Mouse (Mus musculus): Measurements from ENCODE around the gene Nme7. TPM values are rescaled to one million over a fixed set of nuclear protein-coding genes. Genes with fewer than 3 reads are reported as not detected.
A peak's percentile ranks its signal among the peaks of the same experiment; 100 is the strongest.

Nme7 gene
- total and polyA plus RNA-seq, 2 experiments from 2014 or later: 9.0 to 10.5 TPM

DNA sequence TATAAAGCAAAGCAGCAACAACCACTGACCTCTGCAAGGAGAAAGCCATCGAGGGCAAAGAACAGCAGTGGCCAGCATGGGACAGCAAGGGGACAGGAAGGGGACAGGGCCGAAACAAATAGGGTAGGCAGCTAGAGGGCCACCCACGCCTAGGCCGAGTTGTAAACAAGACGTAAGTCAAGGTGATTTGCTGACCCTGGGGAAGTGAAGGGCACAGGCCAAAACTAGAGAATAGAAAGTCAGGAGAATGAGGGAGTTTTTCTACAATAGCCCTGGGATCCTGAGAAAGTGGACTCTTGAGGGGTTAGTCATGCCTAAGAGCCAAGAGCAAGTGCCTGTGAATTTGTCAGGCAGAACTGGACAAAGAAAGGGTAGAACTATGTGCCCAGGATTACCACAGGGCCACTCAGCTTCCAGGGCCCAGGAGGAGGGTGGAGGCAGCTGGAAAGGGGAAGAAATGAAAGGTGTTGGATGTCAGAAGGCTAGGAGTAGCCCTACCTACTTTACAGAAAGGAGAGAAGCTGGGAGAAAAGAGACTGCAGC, 141.8 kb downstream of the Nme7 start:
- ATAC-seq (ENCODE audit: insufficient read depth, low read depth): no peak
- no peaks in the 10 kb centered on the region for H3K9me3 ChIP-seq (replicated peaks; ENCODE audit: control insufficient read depth, low read length)
- H3K4me1 ChIP-seq (ENCODE audit: control insufficient read depth, insufficient read depth): peaks cover 7% of the 10 kb centered on the region
- H3K36me3 ChIP-seq (replicated peaks; ENCODE audit: control insufficient read depth, insufficient read depth, low read length): peaks cover 55% of the 10 kb centered on the region
- H3K27ac ChIP-seq (ENCODE audit: low read depth): peak overlapping the region; percentile 41; the same call in 1 of the 2 replicates
- no peak for TF ChIP-seq CTCF (IDR thresholded peaks at IDR 0.05; ENCODE audit: low read depth)
- no peak for TF ChIP-seq EP300 (IDR thresholded peaks at IDR 0.05; ENCODE audit: low read depth)
- no peak for DNase-seq (ENCODE audit: low spot score)
- no peak overlapping the region for H3K4me3 ChIP-seq (ENCODE audit: low read depth, low read length)
- WGBS: 76% methylated on average over 5 of the region's 5 CpGs
- no peak overlapping the region for H3K4me2 ChIP-seq (ENCODE audit: low read depth, low read length)
- no peaks in the 10 kb centered on the region for H3K27me3 ChIP-seq (ENCODE audit: control insufficient read depth, insufficient read depth, low read length)
- H3K9ac ChIP-seq (replicated peaks; ENCODE audit: low read depth, low read length): no peak overlapping the region

- no peak overlapping the region for H3K4me3 ChIP-seq (ENCODE audit: low read depth, low read length)
- no peak for DNase-seq (ENCODE audit: low spot score)
- H3K4me1 ChIP-seq (ENCODE audit: control insufficient read depth, insufficient read depth): peaks cover 13% of the 10 kb centered on the region
- peaks cover 55% of the 10 kb centered on the region for H3K36me3 ChIP-seq (replicated peaks; ENCODE audit: control insufficient read depth, insufficient read depth, low read length)
- no peak overlapping the region for H3K27ac ChIP-seq (ENCODE audit: low read depth)
- H3K27me3 ChIP-seq (ENCODE audit: control insufficient read depth, insufficient read depth, low read length): no peaks in the 10 kb centered on the region
- no peak overlapping the region for H3K4me2 ChIP-seq (ENCODE audit: low read depth, low read length)
- no peak for ATAC-seq (ENCODE audit: insufficient read depth, low read depth)
- no peak overlapping the region for H3K9ac ChIP-seq (replicated peaks; ENCODE audit: low read depth, low read length)
- TF ChIP-seq EP300 (IDR thresholded peaks at IDR 0.05; ENCODE audit: low read depth): no peak
- TF ChIP-seq CTCF (IDR thresholded peaks at IDR 0.05; ENCODE audit: low read depth): no peak
- 92% methylated on average over 10 of the region's 10 CpGs for WGBS
- H3K9me3 ChIP-seq (replicated peaks; ENCODE audit: control insufficient read depth, low read length): no peaks in the 10 kb centered on the region
These were observed 142.6 kb downstream of the Nme7 start for GRCm38 (mm10) chr1:164446535-164446934.

DNA sequence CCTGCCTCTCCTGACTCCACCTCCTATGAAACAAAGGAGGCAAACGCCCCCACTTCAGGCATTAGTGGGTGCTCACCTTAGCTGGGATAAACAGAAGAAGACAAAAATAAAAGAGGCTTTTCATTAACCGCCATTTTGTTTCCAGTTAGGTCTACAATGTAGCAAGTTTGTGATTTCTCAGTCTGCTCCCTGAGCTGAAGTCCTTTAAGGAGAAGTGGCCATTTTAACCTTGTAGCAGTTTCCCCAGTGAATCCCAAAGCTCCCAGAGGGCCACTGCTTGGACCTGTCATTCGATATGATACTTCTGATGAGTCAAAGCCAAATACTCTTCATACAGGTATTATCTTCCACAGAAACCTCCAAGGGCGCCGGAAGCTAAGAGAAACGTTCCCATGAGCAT, 143.6 kb downstream of the Nme7 start:
- Histone ChIP-seq H3K36me3 (replicated peaks; ENCODE audit: control insufficient read depth, insufficient read depth, low read length) (peaks cover 55% of the 10 kb centered on the region), H3K4me3 (ENCODE audit: low read depth, low read length) (no peak overlapping the region), H3K9ac (replicated peaks; ENCODE audit: low read depth, low read length) (no peak overlapping the region), H3K27me3 (ENCODE audit: control insufficient read depth, insufficient read depth, low read length) (no peaks in the 10 kb centered on the region), H3K27ac (ENCODE audit: low read depth) (no peak overlapping the region), H3K9me3 (replicated peaks; ENCODE audit: control insufficient read depth, low read length) (no peaks in the 10 kb centered on the region), H3K4me2 (ENCODE audit: low read depth, low read length) (no peak overlapping the region), H3K4me1 (ENCODE audit: control insufficient read depth, insufficient read depth) (peaks cover 13% of the 10 kb centered on the region)
- DNase-seq (ENCODE audit: low spot score) (no peak), ATAC-seq (ENCODE audit: insufficient read depth, low read depth) (no peak)
- WGBS: 86% methylated on average over 6 of the region's 6 CpGs
- TF ChIP-seq EP300 (IDR thresholded peaks at IDR 0.05; ENCODE audit: low read depth) (no peak), CTCF (IDR thresholded peaks at IDR 0.05; ENCODE audit: low read depth) (no peak)

- H3K27ac ChIP-seq (ENCODE audit: low read depth): peak overlapping the region; percentile 62
- H3K9ac ChIP-seq (replicated peaks; ENCODE audit: low read depth, low read length): no peak overlapping the region
- WGBS: 58% methylated on average over 8 of the region's 8 CpGs
These were observed 145.7 kb downstream of the Nme7 start for GRCm38 (mm10) chr1:164449626-164450025.

DNA sequence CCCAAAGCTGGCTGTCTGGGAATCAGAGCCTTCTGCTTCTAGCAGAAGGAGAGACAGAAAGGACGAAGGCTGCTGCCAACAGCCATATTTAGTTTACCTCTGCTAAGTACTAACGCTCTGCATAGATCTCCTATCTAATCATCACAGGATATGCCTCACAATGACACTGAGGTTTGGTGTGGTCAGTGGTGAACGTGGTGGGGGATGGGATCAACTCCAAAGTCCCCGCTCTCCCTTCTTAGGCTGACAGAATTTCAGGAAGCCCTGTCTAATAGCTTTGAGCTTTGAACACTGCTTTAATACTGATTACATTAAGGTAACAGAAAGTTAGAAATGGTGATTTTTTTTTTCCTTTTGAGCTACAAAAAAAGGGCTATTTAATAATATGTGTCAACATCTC, 146.3 kb downstream of the Nme7 start:
- no peak overlapping the region for H3K4me2 ChIP-seq (ENCODE audit: low read depth, low read length)
- peaks cover 45% of the 10 kb centered on the region for H3K36me3 ChIP-seq (replicated peaks; ENCODE audit: control insufficient read depth, insufficient read depth, low read length)

More at GRCm38 (mm10) chr1:164449626-164450025, 145.7 kb downstream of the Nme7 start:
- 0 out of 2 replicates have a peak, but pooled peaks have one; percentile 20 for ATAC-seq (ENCODE audit: insufficient read depth, low read depth)
- no peak overlapping the region for H3K4me2 ChIP-seq (ENCODE audit: low read depth, low read length)
- H3K4me1 ChIP-seq (ENCODE audit: control insufficient read depth, insufficient read depth): peaks cover 34% of the 10 kb centered on the region
- peaks cover 45% of the 10 kb centered on the region for H3K36me3 ChIP-seq (replicated peaks; ENCODE audit: control insufficient read depth, insufficient read depth, low read length)
- DNase-seq (ENCODE audit: low spot score): no peak
- TF ChIP-seq CTCF (IDR thresholded peaks at IDR 0.05; ENCODE audit: low read depth) (no peak), EP300 (IDR thresholded peaks at IDR 0.05; ENCODE audit: low read depth) (no peak)
- H3K4me3 ChIP-seq (ENCODE audit: low read depth, low read length): no peak overlapping the region
- no peaks in the 10 kb centered on the region for H3K27me3 ChIP-seq (ENCODE audit: control insufficient read depth, insufficient read depth, low read length)
- no peaks in the 10 kb centered on the region for H3K9me3 ChIP-seq (replicated peaks; ENCODE audit: control insufficient read depth, low read length)

DNA sequence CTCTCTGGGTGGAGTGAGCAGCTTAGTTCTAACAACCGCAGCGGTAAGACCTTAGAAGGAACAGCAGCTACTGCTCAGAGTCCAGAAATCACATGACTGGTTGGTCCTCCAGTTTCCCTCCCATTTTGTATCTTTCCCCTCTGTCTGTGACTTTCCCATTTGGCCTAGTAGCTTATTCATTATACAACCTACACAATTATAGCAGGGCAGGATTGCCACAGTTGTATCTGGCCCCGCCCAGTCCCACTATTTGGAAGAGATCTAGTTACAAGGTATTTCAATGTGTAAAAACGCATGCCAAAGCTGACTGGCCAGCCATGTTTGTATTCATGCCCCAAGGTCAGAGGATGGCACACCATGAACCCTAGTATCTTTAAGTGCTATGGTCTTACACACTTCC, 146.7 kb downstream of the Nme7 start:
- WGBS: 70% methylated on average over 4 of the region's 4 CpGs
- H3K9me3 ChIP-seq (replicated peaks; ENCODE audit: control insufficient read depth, low read length): no peaks in the 10 kb centered on the region
- H3K4me2 ChIP-seq (ENCODE audit: low read depth, low read length): no peak overlapping the region
- H3K27ac ChIP-seq (ENCODE audit: low read depth): peak overlapping the region; percentile 64; the same call in 1 of the 2 replicates
- H3K4me3 ChIP-seq (ENCODE audit: low read depth, low read length): no peak overlapping the region
- no peaks in the 10 kb centered on the region for H3K27me3 ChIP-seq (ENCODE audit: control insufficient read depth, insufficient read depth, low read length)
- H3K36me3 ChIP-seq (replicated peaks; ENCODE audit: control insufficient read depth, insufficient read depth, low read length): peaks cover 45% of the 10 kb centered on the region
- DNase-seq (ENCODE audit: low spot score): no peak
- H3K9ac ChIP-seq (replicated peaks; ENCODE audit: low read depth, low read length): no peak overlapping the region
- H3K4me1 ChIP-seq (ENCODE audit: control insufficient read depth, insufficient read depth): peaks cover 35% of the 10 kb centered on the region
- TF ChIP-seq CTCF (IDR thresholded peaks at IDR 0.05; ENCODE audit: low read depth): no peak
- TF ChIP-seq EP300 (IDR thresholded peaks at IDR 0.05; ENCODE audit: low read depth): no peak
- no peak for ATAC-seq (ENCODE audit: insufficient read depth, low read depth)

More for the DNA sequence above, 146.3 kb downstream of the Nme7 start:
- DNase-seq (ENCODE audit: low spot score) (no peak), ATAC-seq (ENCODE audit: insufficient read depth, low read depth) (no peak)
- TF ChIP-seq CTCF (IDR thresholded peaks at IDR 0.05; ENCODE audit: low read depth): no peak
- no peak for TF ChIP-seq EP300 (IDR thresholded peaks at IDR 0.05; ENCODE audit: low read depth)
- Histone ChIP-seq H3K4me3 (ENCODE audit: low read depth, low read length) (no peak overlapping the region), H3K27me3 (ENCODE audit: control insufficient read depth, insufficient read depth, low read length) (no peaks in the 10 kb centered on the region), H3K9me3 (replicated peaks; ENCODE audit: control insufficient read depth, low read length) (no peaks in the 10 kb centered on the region), H3K27ac (ENCODE audit: low read depth) (peak overlapping the region; percentile 28; the same call in 1 of the 2 replicates), H3K9ac (replicated peaks; ENCODE audit: low read depth, low read length) (no peak overlapping the region), H3K4me1 (ENCODE audit: control insufficient read depth, insufficient read depth) (peaks cover 35% of the 10 kb centered on the region)
- 41% methylated on average over 4 of the region's 4 CpGs for WGBS

All from heart, postnatal 0 days (tissue).